Mouse (Mus musculus) G1E (cell line): ENCODE measurements around the gene Lrrc4b.

ENCODE experiments used
- CTCF ChIP-seq: IDR thresholded peaks from 2 replicates; pipeline ENCODE4 v1.5.1; 2012; ENCODE audit warnings: low read depth, low read length, inconsistent platforms, mixed read lengths
- TAL1 ChIP-seq: conservative IDR thresholded peaks from 2 replicates; pipeline ENCODE4 v1.6.1; 2012; ENCODE audit warnings: low read depth, low read length, inconsistent platforms, mixed read lengths

- TF ChIP-seq CTCF (no peak), TAL1 (no peak)
These were observed 17.7 kb upstream of the Lrrc4b start for GRCm38 (mm10) chr7:44411144-44411543.
